Mouse (Mus musculus): ENCODE data around the gene Copz2.

DNA sequence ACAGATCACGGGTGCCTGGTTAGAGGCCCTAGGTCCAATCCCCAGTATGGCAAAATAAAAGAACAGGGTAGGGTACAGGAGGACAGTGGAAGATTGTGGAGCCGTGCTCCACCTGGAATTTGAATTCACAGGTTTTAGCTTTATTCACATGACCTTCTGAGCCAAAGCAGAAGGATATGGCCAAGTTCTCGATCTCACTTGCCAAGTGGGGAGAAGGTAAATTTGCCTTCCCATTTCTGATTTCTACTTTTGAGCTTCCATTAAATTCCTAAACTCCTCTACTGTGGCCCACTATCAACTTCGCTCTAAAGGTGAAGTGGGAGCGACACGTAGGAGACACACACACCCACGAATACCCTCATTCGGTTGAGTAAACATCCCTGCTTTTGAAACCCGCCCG lies 20.8 kb upstream of the Copz2 start:
- no peak for TF ChIP-seq POLR2A (IDR thresholded peaks at IDR 0.05; ENCODE audit: extremely low read depth, insufficient read depth, low read length)
- TF ChIP-seq CTCF (IDR thresholded peaks at IDR 0.05; ENCODE audit: low read depth, low read length) = no peak
